Mouse (Mus musculus) left cerebral cortex, adult 2 months (tissue): ENCODE results near the gene Mlh1. TPM values are rescaled to one million over a fixed set of nuclear protein-coding genes. Genes with fewer than 3 reads are reported as not detected.
A peak's percentile ranks its signal among the peaks of the same experiment; 100 is the strongest.

Experiments used
- DNase-seq, 2 experiments: peaks; one replicate each; pipeline ENCODE4 v3.0.0; 2021 to 2022; ENCODE audit warnings: low spot score in 2 of 2, mixed read lengths in 1 of 2; ENCODE audit errors: extremely low spot score in 1 of 2
- H3K27ac ChIP-seq: fragments of 200-600 bp; 2 replicates; pipeline ENCODE4 v1.8.1; 2022
- H3K4me3 ChIP-seq: fragments of 200-600 bp; 2 replicates; pipeline ENCODE4 v1.8.1; 2022
- CTCF ChIP-seq: fragments of 200-600 bp; IDR thresholded peaks from 2 replicates; pipeline ENCODE4 v1.8.1; 2022; ENCODE audit warnings: antibody characterized with exemption, mild to moderate bottlenecking, moderate library complexity
- intact Hi-C: fragments of 180-260 bp; cut with DNase I; formaldehyde crosslinking; loops from one replicate; pipeline ENCODE4 v1.15.1; 2025
- long read RNA-seq, 2 experiments: library from polyadenylated mRNA; stranded (forward); transcript quantifications; one replicate each; pipeline ENCODE4 v2.0.0; 2021; ENCODE audit warnings: borderline mapping rate in 2 of 2
- total RNA-seq, 2 experiments: library from RNA; stranded (reverse); gene quantifications; 2 replicates each; pipeline ENCODE4 v1.2.3; 2021

Mlh1 gene
- total RNA-seq, result 10 to 100 TPM; 12.3 to 18.1 TPM
- long read RNA-seq, experiment 1, transcript Mlh1-201 (19 exons, 2,754 nt), result major isoform, 8 of 18 reads
- long read RNA-seq, experiment 1, partial matches to known transcripts, result 3 of 18 reads
- long read RNA-seq, experiment 1, other reads (novel, unspliced or antisense), result 7 of 18 reads
- long read RNA-seq, experiment 2, partial matches to known transcripts, result 0 of 3 reads
- long read RNA-seq, experiment 2, other reads (novel, unspliced or antisense), result 2 of 3 reads

GRCm38 (mm10) chr9:111271434-111272160, at the start of gene Mlh1, which contains the start of gene Epm2aip1:
Gene Mlh1, minus strand, starts transcription at chr9:111271791.
Gene Epm2aip1, plus strand, starts transcription at chr9:111271929.
- intact Hi-C loops, result no loop called here
- H3K27ac ChIP-seq, result peak within 1 kb of the TSS; percentile 98
- DNase-seq, result peak; percentile 99
- peak within 1 kb of the TSS; percentile 89 for H3K4me3 ChIP-seq
- TF ChIP-seq CTCF, result no peak

- Histone ChIP-seq H3K27ac (0 out of 2 replicates have a peak overlapping the region, but pooled peaks have one; percentile 7), H3K4me3 (no peak overlapping the region)
- TF ChIP-seq CTCF, result no peak
- intact Hi-C loops, result loop anchor here (5.0 kb wide), 1 partner anchor 61 kb away; no protein-coding TSS in a partner anchor
- peak in 1 of 2 experiments; percentile 36 for DNase-seq
These were observed 49.3 kb upstream of the Mlh1 start for GRCm38 (mm10) chr9:111320912-111321311.

GRCm38 (mm10) chr9:111314219-111314618, 42.6 kb upstream of the Mlh1 start:
- intact Hi-C loops, result loop anchor here (1.0 to 5.0 kb wide), 2 partner anchors 24 to 128 kb away; no protein-coding TSS in a partner anchor
- peak; percentile 75 to 81 for DNase-seq
- TF ChIP-seq CTCF, result peak; percentile 80
- Histone ChIP-seq H3K4me3 (peak overlapping the region; percentile 15; the same call in 1 of the 2 replicates), H3K27ac (no peak overlapping the region)

GRCm38 (mm10) chr9:111313793-111314192, 42.2 kb upstream of the Mlh1 start:
- H3K4me3 ChIP-seq, result peak overlapping the region; percentile 15; the same call in 1 of the 2 replicates
- intact Hi-C loops, result loop anchor here (1.0 to 5.0 kb wide), 2 partner anchors 23 to 129 kb away; no protein-coding TSS in a partner anchor
- TF ChIP-seq CTCF, result no peak
- DNase-seq, result no peak
- peak overlapping the region; percentile 24; the same call in 1 of the 2 replicates for H3K27ac ChIP-seq

- Histone ChIP-seq H3K27ac (peak overlapping the region; percentile 87; the same call in 1 of the 2 replicates), H3K4me3 (peak overlapping the region; percentile 61)
- DNase-seq, result no peak
- intact Hi-C loops, result loop anchor here (5.0 kb wide), 1 partner anchor 129 kb away; no protein-coding TSS in a partner anchor
- no peak for TF ChIP-seq CTCF
These were observed 41.7 kb upstream of the Mlh1 start for GRCm38 (mm10) chr9:111313299-111313698.

- peak; percentile 37 to 40 for DNase-seq
- H3K4me3 ChIP-seq, result peak overlapping the region; percentile 61
- intact Hi-C loops, result loop anchor here (5.0 kb wide), 1 partner anchor 130 kb away; no protein-coding TSS in a partner anchor
- TF ChIP-seq CTCF, result no peak; the same call in 1 of the 2 replicates
- H3K27ac ChIP-seq, result peak overlapping the region; percentile 87
These were observed 41.0 kb upstream of the Mlh1 start for GRCm38 (mm10) chr9:111312442-111313141.

- Histone ChIP-seq H3K4me3 (peak overlapping the region; percentile 61), H3K27ac (peak overlapping the region; percentile 87)
- peak in 1 of 2 experiments; percentile 52 for DNase-seq
- no peak for TF ChIP-seq CTCF
- intact Hi-C loops, result loop anchor here (5.0 kb wide), 1 partner anchor 130 kb away; no protein-coding TSS in a partner anchor
These were observed 40.4 kb upstream of the Mlh1 start for GRCm38 (mm10) chr9:111311843-111312441.

- intact Hi-C loops, result loop anchor here (5.0 kb wide), 1 partner anchor 131 kb away; no protein-coding TSS in a partner anchor
- Histone ChIP-seq H3K4me3 (peak within 1 kb of the TSS; percentile 61), H3K27ac (peak within 1 kb of the TSS; percentile 87)
- DNase-seq, result peak in 1 of 2 experiments; percentile 62
- no peak for TF ChIP-seq CTCF
These were observed 39.6 kb upstream of the Mlh1 start, which contains the start of gene Trank1 for GRCm38 (mm10) chr9:111311031-111311842. Gene Trank1, plus strand, starts transcription at chr9:111311739.

GRCm38 (mm10) chr9:111306142-111306541, 34.6 kb upstream of the Mlh1 start:
- Histone ChIP-seq H3K27ac (no peak overlapping the region), H3K4me3 (no peak overlapping the region)
- intact Hi-C loops, result no loop called here
- DNase-seq, result no peak
- no peak for TF ChIP-seq CTCF

- no peak overlapping the region for H3K4me3 ChIP-seq
- peak in 1 of 2 experiments; percentile 35 for DNase-seq
- H3K27ac ChIP-seq, result peak overlapping the region; percentile 57
- intact Hi-C loops, result no loop called here
- TF ChIP-seq CTCF, result no peak
These were observed 32.4 kb upstream of the Mlh1 start for GRCm38 (mm10) chr9:111304036-111304435.
